Mouse (Mus musculus): ENCODE results near the gene Otop1. TPM values are rescaled to one million over a fixed set of nuclear protein-coding genes. Genes with fewer than 3 reads are reported as not detected.

The Otop1 gene
- polyA plus RNA-seq, 1 experiment from 2014 or later: not detected

GRCm38 (mm10) chr5:38260107-38260682 is 15.6 kb upstream of the Otop1 start, which contains the start of gene Tmem128:
TSS of gene Tmem128 (plus strand) at chr5:38260185.
- Histone ChIP-seq H3K4me2 (peak within 1 kb of the TSS; percentile 80), H3K9me3 (no peaks in the 10 kb centered on the region), H3K4me3 (replicated peaks) (peak within 1 kb of the TSS; percentile 83), H3K27ac (peak within 1 kb of the TSS; percentile 91), H3K9ac (peak within 1 kb of the TSS; percentile 67), H3K36me3 (peaks cover 26% of the 10 kb centered on the region), H3K4me1 (peaks cover 5% of the 10 kb centered on the region; the same call in 1 of the 2 replicates), H3K27me3 (replicated peaks) (no peaks in the 10 kb centered on the region)
- ATAC-seq (ENCODE audit: insufficient read depth, low FRiP score, low read depth): peak; percentile 65
- under 1% methylated on average over 40 of the region's 40 CpGs for WGBS

- no peak overlapping the region for H3K9ac ChIP-seq
- no peak for ATAC-seq (ENCODE audit: insufficient read depth, low FRiP score, low read depth)
- 87% methylated on average over 3 of the region's 3 CpGs for WGBS
- H3K36me3 ChIP-seq: peaks cover 12% of the 10 kb centered on the region
- H3K4me1 ChIP-seq: no peaks in the 10 kb centered on the region
- H3K9me3 ChIP-seq: no peaks in the 10 kb centered on the region
- H3K4me2 ChIP-seq: no peak overlapping the region
- H3K27me3 ChIP-seq (replicated peaks): peaks cover 15% of the 10 kb centered on the region
- no peak overlapping the region for H3K27ac ChIP-seq
- H3K4me3 ChIP-seq (replicated peaks): no peak overlapping the region
These were observed 4.8 kb upstream of the Otop1 start for GRCm38 (mm10) chr5:38270942-38271341.

- 82% methylated on average over 4 of the region's 4 CpGs for WGBS
- H3K9me3 ChIP-seq: no peaks in the 10 kb centered on the region
- no peak for ATAC-seq (ENCODE audit: insufficient read depth, low FRiP score, low read depth)
- no peak overlapping the region for H3K27ac ChIP-seq
- peaks cover 41% of the 10 kb centered on the region for H3K27me3 ChIP-seq (replicated peaks)
- no peak overlapping the region for H3K4me2 ChIP-seq
- peaks cover 10% of the 10 kb centered on the region for H3K4me1 ChIP-seq
- no peak overlapping the region for H3K4me3 ChIP-seq (replicated peaks)
- peaks cover 2% of the 10 kb centered on the region for H3K36me3 ChIP-seq
- no peak overlapping the region for H3K9ac ChIP-seq
These were observed 1.9 kb upstream of the Otop1 start for GRCm38 (mm10) chr5:38273831-38274230.

- ATAC-seq (ENCODE audit: insufficient read depth, low FRiP score, low read depth): no peak
- no peak overlapping the region for H3K9ac ChIP-seq
- no peak overlapping the region for H3K4me2 ChIP-seq
- H3K27ac ChIP-seq: no peak overlapping the region
- no peak overlapping the region for H3K4me3 ChIP-seq (replicated peaks)
- H3K27me3 ChIP-seq (replicated peaks): peaks cover 50% of the 10 kb centered on the region
- 4% methylated on average over 19 of the region's 19 CpGs for WGBS
- H3K4me1 ChIP-seq: peaks cover 10% of the 10 kb centered on the region
- H3K9me3 ChIP-seq: no peaks in the 10 kb centered on the region
- no peaks in the 10 kb centered on the region for H3K36me3 ChIP-seq
These were observed 679 bp downstream of the Otop1 start for GRCm38 (mm10) chr5:38276451-38276850.

GRCm38 (mm10) chr5:38277098-38277866 is 1.5 kb downstream of the Otop1 start:
- no peak overlapping the region for H3K9ac ChIP-seq
- no peaks in the 10 kb centered on the region for H3K9me3 ChIP-seq
- peaks cover 50% of the 10 kb centered on the region for H3K27me3 ChIP-seq (replicated peaks)
- WGBS: 3% methylated on average over 62 of the region's 65 CpGs
- no peaks in the 10 kb centered on the region for H3K36me3 ChIP-seq
- H3K4me1 ChIP-seq: peaks cover 10% of the 10 kb centered on the region
- peak overlapping the region; percentile 29 for H3K4me3 ChIP-seq (replicated peaks)
- no peak; the same call in 1 of the 2 replicates for ATAC-seq (ENCODE audit: insufficient read depth, low FRiP score, low read depth)
- no peak overlapping the region for H3K27ac ChIP-seq
- peak overlapping the region; percentile 48 for H3K4me2 ChIP-seq

GRCm38 (mm10) chr5:38277936-38278600 is 2.3 kb downstream of the Otop1 start:
- Histone ChIP-seq H3K4me1 (peaks cover 10% of the 10 kb centered on the region), H3K27ac (no peak overlapping the region), H3K9me3 (no peaks in the 10 kb centered on the region), H3K9ac (no peak overlapping the region), H3K36me3 (no peaks in the 10 kb centered on the region), H3K4me2 (peak overlapping the region; percentile 48), H3K4me3 (replicated peaks) (no peak overlapping the region), H3K27me3 (replicated peaks) (peaks cover 50% of the 10 kb centered on the region)
- no peak for ATAC-seq (ENCODE audit: insufficient read depth, low FRiP score, low read depth)
- WGBS: 16% methylated on average over 12 of the region's 12 CpGs

GRCm38 (mm10) chr5:38280075-38280474 is 4.3 kb downstream of the Otop1 start:
- Histone ChIP-seq H3K27ac (no peak overlapping the region), H3K9me3 (no peaks in the 10 kb centered on the region), H3K36me3 (no peaks in the 10 kb centered on the region), H3K4me1 (peaks cover 10% of the 10 kb centered on the region), H3K4me3 (replicated peaks) (no peak overlapping the region), H3K27me3 (replicated peaks) (peaks cover 42% of the 10 kb centered on the region), H3K9ac (no peak overlapping the region), H3K4me2 (no peak overlapping the region)
- ATAC-seq (ENCODE audit: insufficient read depth, low FRiP score, low read depth): no peak
- WGBS: 36% methylated on average over 1 of the region's 1 CpGs

GRCm38 (mm10) chr5:38285724-38286123 is 10.0 kb downstream of the Otop1 start:
- no peak overlapping the region for H3K9ac ChIP-seq
- no peaks in the 10 kb centered on the region for H3K36me3 ChIP-seq
- H3K4me1 ChIP-seq: no peaks in the 10 kb centered on the region
- H3K27me3 ChIP-seq (replicated peaks): no peaks in the 10 kb centered on the region
- WGBS: 65% methylated on average over 9 of the region's 9 CpGs
- no peak for ATAC-seq (ENCODE audit: insufficient read depth, low FRiP score, low read depth)
- no peak overlapping the region for H3K4me3 ChIP-seq (replicated peaks)
- H3K27ac ChIP-seq: no peak overlapping the region
- H3K9me3 ChIP-seq: no peaks in the 10 kb centered on the region
- H3K4me2 ChIP-seq: no peak overlapping the region

GRCm38 (mm10) chr5:38288476-38288875 is 12.7 kb downstream of the Otop1 start:
- no peaks in the 10 kb centered on the region for H3K27me3 ChIP-seq (replicated peaks)
- H3K4me1 ChIP-seq: no peaks in the 10 kb centered on the region
- no peak overlapping the region for H3K27ac ChIP-seq
- H3K9ac ChIP-seq: no peak overlapping the region
- H3K4me2 ChIP-seq: no peak overlapping the region
- WGBS: 84% methylated on average over 3 of the region's 3 CpGs
- H3K9me3 ChIP-seq: no peaks in the 10 kb centered on the region
- no peak overlapping the region for H3K4me3 ChIP-seq (replicated peaks)
- no peaks in the 10 kb centered on the region for H3K36me3 ChIP-seq
- ATAC-seq (ENCODE audit: insufficient read depth, low FRiP score, low read depth): no peak

- Histone ChIP-seq H3K4me2 (no peak overlapping the region), H3K27ac (no peak overlapping the region), H3K4me3 (replicated peaks) (no peak overlapping the region), H3K9ac (no peak overlapping the region), H3K4me1 (no peaks in the 10 kb centered on the region), H3K9me3 (no peaks in the 10 kb centered on the region), H3K36me3 (no peaks in the 10 kb centered on the region), H3K27me3 (replicated peaks) (no peaks in the 10 kb centered on the region)
- ATAC-seq (ENCODE audit: insufficient read depth, low FRiP score, low read depth): no peak
- 84% methylated on average over 12 of the region's 12 CpGs for WGBS
These were observed 26.1 kb downstream of the Otop1 start for GRCm38 (mm10) chr5:38301761-38302411.

- WGBS: 38% methylated on average over 12 of the region's 12 CpGs
- H3K4me2 ChIP-seq: no peak overlapping the region
These were observed 26.9 kb downstream of the Otop1 start for GRCm38 (mm10) chr5:38302651-38303050.

More at GRCm38 (mm10) chr5:38302651-38303050, 26.9 kb downstream of the Otop1 start:
- Histone ChIP-seq H3K27me3 (replicated peaks) (no peaks in the 10 kb centered on the region), H3K4me1 (no peaks in the 10 kb centered on the region), H3K27ac (no peak overlapping the region), H3K9me3 (no peaks in the 10 kb centered on the region), H3K36me3 (no peaks in the 10 kb centered on the region), H3K9ac (no peak overlapping the region), H3K4me3 (replicated peaks) (no peak overlapping the region)
- ATAC-seq (ENCODE audit: insufficient read depth, low FRiP score, low read depth): no peak

Data from stomach, embryonic 15.5 days (tissue).